Mouse (Mus musculus): ENCODE measurements around the gene Cd5.

- TF ChIP-seq CTCF (IDR thresholded peaks at IDR 0.05; ENCODE audit: borderline replicate concordance, extremely low read depth, insufficient read depth, insufficient read length), result peak; percentile 93
- no peak for TF ChIP-seq POLR2A (IDR thresholded peaks at IDR 0.05; ENCODE audit: borderline replicate concordance, extremely low read depth, insufficient read depth, insufficient read length, poor library complexity, severe bottlenecking)
Measured at GRCm38 (mm10) chr19:10677915-10678771, 60.7 kb downstream of the Cd5 start, which contains the start of gene Pga5.
